Mouse (Mus musculus) T-helper 2 cell (primary cell): Measurements from ENCODE around the gene Esp8.
"Not testable (repeated sequence)": the region's sequence is repeated elsewhere in the genome, so short reads cannot be mapped to it uniquely, and the experiment has no call there.

Source experiments
- in situ Hi-C: fragments of 300-600 bp; cut with MboI, MseI; formaldehyde crosslinking; loops from one replicate; pipeline ENCODE4 v1.15.1; 2025; ENCODE audit warnings: high pct_unique_total_duplicates

The Esp8 gene

GRCm38 (mm10) chr17:40519818-40520217 is at the start of gene Esp8:
Esp8 (plus strand) TSS chr17:40520022.
- in situ Hi-C loops, result no loop called here

GRCm38 (mm10) chr17:40483566-40483965 is 36.3 kb upstream of the Esp8 start:
- in situ Hi-C loops, result not testable (repeated sequence)

GRCm38 (mm10) chr17:40495468-40496185 is 24.2 kb upstream of the Esp8 start:
- in situ Hi-C loops, result not testable (repeated sequence)

GRCm38 (mm10) chr17:40529813-40530212 is 10.0 kb downstream of the Esp8 start:
- in situ Hi-C loops, result no loop called here

- in situ Hi-C loops, result no loop called here
Observed at GRCm38 (mm10) chr17:40531147-40531546, 11.3 kb downstream of the Esp8 start.

GRCm38 (mm10) chr17:40547005-40547404 is 27.2 kb downstream of the Esp8 start:
- in situ Hi-C loops, result not testable (repeated sequence)

- in situ Hi-C loops, result no loop called here
Observed at GRCm38 (mm10) chr17:40553470-40553869, 33.6 kb downstream of the Esp8 start.

GRCm38 (mm10) chr17:40561207-40561606 is 41.4 kb downstream of the Esp8 start, which contains the start of gene Esp6:
Esp6 (plus strand) TSS chr17:40561507.
- in situ Hi-C loops, result no loop called here
